20 mouse cellular contexts compared by ENCODE assay signal in genomic region chr13:32690279-32690678, GRCm38 (mm10).
"Had no signal": no experiment of that assay in that cellular context is flagged by ENCODE, and none has a peak within 500 bp of the region (broad histone marks: within the 10 kb centered on the region; RNA-seq: fewer than 3 reads in every experiment).

No protein-coding gene starts in this region.

- H3K9ac ChIP-seq: lung, embryonic 14.5 days; midbrain, embryonic 12.5 days; neural tube, embryonic 13.5 days; neural tube, embryonic 15.5 days; stomach, embryonic 15.5 days had no signal

- ATAC-seq: midbrain, embryonic 16.5 days had no signal

- DNase-seq: lung, adult 18-20 months; lung, embryonic 14.5 days; lung, postnatal 10 days; lung, postnatal 4 days; midbrain, embryonic 14.5 days; retina, postnatal 1 day; right cerebral cortex, adult 18-20 months; right cerebral cortex, postnatal 25 days; right cerebral cortex, postnatal 4 days; thymus, adult 2 months; thymus, postnatal 25 days; thymus, postnatal 4 days had no signal

- H3K4me2 ChIP-seq: lung, embryonic 14.5 days; midbrain, embryonic 12.5 days; neural tube, embryonic 13.5 days; neural tube, embryonic 15.5 days; stomach, embryonic 15.5 days had no signal

- H3K4me1 ChIP-seq: midbrain, embryonic 10.5 days; midbrain, embryonic 12.5 days; neural tube, embryonic 13.5 days; neural tube, embryonic 15.5 days; stomach, embryonic 15.5 days had no signal

- H3K9me3 ChIP-seq: midbrain, embryonic 10.5 days; midbrain, embryonic 12.5 days; neural tube, embryonic 13.5 days; neural tube, embryonic 15.5 days; stomach, embryonic 15.5 days had no signal

- H3K4me3 ChIP-seq: midbrain, embryonic 10.5 days; midbrain, embryonic 12.5 days; myocyte; neural tube, embryonic 13.5 days; neural tube, embryonic 15.5 days; stomach, embryonic 15.5 days had no signal

- H3K27ac ChIP-seq: midbrain, embryonic 10.5 days; midbrain, embryonic 12.5 days; neural tube, embryonic 13.5 days; neural tube, embryonic 15.5 days; stomach, embryonic 15.5 days; stomach, postnatal 0 days had no signal

- H3K27me3 ChIP-seq: midbrain, embryonic 12.5 days; neural tube, embryonic 13.5 days; neural tube, embryonic 15.5 days; stomach, embryonic 15.5 days had no signal

- H3K36me3 ChIP-seq: midbrain, embryonic 10.5 days; midbrain, embryonic 12.5 days; neural tube, embryonic 13.5 days; neural tube, embryonic 15.5 days; stomach, embryonic 15.5 days had no signal
